Mouse (Mus musculus): ENCODE measurements around the gene Cmpk2.
"Not testable (repeated sequence)": the region's sequence is repeated elsewhere in the genome, so short reads cannot be mapped to it uniquely, and the experiment has no call there.

Gene Cmpk2

DNA sequence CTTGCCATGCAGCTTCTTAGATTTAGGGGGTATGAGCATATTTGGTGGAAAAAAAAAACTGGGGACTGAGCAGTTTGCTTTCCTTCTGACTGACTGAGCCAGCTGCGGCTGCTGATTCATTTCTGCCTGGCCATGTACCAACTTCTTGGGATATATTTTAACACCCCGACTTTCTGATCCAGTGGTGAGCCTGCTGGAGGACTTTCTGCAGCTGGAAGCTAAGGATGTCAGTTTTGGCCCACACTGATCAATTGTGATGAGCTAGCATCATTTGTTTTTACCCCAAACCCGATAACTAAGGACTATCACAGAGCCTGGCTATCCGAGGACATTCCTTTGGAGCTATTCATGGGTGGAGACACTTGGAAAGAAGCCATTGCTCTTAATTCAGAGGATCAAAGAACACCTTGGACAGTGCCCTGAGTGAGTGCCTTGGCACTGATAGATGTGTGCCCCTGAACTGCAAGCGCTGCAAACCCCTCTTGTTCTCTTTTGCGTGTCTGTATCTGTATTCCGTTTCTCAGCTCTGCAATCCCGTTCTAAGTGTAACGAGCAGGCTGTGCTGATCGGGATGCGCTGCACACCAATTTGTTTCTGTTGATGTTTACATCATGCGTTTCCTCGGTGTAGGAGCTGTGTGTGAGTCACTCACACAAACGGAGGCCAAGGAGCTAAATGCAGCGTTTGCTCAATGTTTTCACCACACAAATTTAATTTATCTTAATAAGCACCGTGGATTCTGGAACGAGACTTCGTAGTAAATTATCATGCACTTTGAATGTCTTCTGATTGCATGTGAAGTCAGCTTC, 9.4 kb downstream of the Cmpk2 start:
- no peak for DNase-seq (ENCODE audit: low spot score)

DNA sequence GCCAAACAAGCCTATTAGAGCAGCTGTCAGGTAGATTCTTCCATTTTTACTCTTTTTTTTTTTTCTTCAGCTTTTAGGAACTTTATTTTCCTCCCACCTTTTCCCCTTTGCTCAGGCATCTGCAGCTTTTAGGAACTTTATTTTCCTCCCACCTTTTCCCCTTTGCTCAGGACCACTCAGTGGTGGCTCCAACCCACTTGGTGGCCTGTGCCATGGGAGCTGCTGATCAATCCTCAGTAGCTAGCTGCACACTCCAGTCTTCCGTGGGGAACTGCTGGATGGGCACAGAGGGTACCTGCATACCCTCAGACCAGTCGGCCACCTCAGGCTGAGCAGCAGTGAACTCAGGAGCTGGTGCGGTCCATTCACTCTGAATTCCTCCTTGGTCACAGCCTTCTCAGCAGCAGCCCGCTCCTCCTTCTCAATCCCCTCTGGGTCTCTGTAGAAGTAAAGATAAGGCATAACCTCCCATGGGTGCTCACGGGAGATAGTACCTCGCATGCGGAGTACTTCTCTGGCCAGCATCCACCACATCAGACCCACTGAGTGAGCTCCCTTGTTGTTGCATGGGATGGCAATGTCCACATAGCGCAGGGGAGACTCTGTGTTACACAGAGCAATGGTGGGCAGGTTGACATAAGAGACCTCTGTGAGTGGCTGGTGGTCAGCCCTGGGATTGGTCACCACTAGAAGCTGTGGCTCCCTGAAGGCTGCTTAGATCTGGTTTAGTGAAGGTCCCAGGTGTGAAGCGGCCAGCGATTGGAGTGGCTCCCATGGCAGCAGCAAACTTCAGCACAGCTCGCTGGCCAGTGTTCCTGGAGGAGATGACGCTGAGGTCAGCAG, 17.0 kb downstream of the Cmpk2 start:
- DNase-seq (ENCODE audit: low spot score), result not testable (repeated sequence)

DNA sequence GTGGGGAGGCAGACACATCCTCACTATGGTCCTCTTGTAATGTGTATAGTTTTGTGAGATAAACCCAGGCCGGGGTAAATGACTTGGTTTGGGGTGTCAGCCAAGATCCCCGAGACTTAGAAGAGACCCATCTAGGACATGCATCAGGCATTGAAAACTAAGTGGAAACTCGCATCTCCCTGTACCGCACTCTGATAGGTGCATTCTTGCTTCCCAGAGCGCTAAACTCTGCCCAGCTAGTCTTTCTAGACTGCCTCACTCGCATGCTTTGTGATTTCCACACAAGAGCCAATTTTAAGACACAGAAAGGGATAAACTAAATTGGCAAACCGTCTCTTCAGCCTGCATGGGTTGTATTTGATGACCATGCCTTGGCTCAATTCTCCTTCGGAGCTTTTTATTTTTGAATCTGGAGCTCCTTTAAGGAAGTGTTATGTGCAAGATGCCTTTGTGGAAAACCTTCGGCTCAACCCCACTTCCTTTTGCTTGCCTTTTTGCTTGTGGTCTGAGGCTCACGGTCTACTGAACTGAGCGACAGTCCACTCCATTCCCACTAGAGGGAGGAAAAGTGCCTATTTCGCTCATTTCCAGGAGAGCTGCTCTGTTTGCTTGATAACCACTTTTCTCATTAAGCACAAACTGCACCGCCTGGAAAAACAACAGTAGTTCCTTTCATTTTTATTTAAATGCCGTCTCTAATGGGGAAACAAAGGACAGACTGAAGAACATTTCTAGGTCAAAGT, 19.0 kb downstream of the Cmpk2 start:
- DNase-seq (ENCODE audit: low spot score), result peak; percentile 2

DNA sequence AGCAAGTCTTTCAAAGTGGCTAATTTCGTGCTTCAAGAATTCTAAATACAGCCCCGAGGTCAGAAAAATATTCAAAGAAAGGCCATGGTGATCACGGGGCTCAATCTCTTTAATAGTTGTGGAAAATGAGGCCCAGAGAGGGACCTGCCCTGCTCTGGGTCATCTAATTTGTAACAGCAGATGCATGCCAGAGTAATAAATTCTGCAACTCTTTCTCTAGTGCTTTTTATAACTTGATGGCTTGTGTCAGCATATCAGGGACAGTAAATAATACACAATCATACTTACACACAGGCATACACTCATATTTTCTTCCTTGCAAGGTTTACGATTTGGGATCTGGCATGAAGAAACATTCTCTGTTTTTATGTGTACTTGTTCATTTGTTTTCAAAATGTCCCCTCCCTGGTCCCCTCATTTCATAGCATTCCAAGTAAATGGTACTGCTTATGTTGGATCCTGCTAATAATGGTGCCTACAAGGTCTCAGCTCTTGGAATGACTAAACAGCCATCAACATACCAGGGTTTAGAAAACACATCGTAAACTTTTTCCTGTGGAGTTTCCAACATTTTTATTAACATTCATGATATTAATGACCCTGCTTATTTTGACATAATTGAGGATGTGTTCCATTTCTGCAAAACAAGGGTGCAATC, 19.7 kb downstream of the Cmpk2 start:
- no peak for DNase-seq (ENCODE audit: low spot score)

DNA sequence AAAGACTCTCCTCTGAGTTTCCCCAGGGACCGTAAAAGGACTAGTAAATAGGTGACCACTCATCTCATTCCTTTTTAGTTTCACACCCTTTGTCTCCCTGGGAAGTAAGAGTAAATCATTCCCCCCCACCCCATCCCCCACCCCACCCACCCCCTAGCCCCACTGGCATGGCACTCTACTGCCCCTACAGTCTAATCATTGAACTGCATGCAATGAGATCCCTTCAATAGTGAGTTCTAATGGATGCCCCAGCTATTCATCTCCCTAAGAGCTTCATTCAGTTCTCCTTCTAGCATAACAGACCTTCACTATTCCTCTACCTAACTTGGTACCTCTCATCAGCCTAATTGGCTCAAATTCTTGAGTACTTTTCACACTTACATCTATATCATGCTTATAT, 20.9 kb downstream of the Cmpk2 start:
- DNase-seq (ENCODE audit: low spot score), result no peak

DNA sequence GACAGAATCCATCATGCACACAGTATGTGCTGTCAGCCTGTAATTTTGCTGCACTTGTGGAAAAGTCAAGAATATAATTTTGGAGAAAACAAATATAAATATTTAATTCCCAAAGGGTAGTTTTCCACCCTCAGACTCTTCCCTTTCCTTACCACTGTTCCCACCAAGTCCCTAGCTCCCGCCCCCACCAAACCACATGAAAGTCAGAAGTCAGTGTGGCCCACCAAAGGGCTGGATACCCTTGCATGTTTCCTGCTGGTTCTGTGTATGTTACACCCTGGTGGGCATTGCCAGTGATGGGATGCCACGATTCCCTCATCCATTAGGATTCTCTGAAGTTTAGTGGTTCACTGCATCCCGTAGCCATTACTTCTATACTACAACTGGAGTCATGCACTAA, 32.0 kb downstream of the Cmpk2 start:
- DNase-seq (ENCODE audit: low spot score), result no peak

DNA sequence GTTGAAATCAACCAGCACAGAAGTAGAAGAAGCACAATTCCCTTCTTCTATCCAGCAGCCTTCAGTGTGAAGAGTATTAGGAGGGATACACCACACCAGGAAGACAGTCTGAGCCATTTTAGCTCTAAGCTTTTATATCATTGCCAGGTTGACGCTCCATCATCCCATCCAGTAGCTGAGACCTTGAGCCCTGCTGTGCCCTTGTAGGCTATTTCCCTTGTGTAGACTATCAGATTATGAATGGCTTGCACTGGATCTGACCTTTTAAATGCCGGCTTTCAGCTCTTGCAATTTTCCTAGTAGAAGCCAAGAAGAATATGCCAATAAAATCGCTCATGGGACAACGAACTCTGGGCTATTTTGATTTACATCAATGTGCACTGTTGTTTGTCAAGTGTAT, 42.0 kb downstream of the Cmpk2 start:
- no peak for DNase-seq (ENCODE audit: low spot score)

DNA sequence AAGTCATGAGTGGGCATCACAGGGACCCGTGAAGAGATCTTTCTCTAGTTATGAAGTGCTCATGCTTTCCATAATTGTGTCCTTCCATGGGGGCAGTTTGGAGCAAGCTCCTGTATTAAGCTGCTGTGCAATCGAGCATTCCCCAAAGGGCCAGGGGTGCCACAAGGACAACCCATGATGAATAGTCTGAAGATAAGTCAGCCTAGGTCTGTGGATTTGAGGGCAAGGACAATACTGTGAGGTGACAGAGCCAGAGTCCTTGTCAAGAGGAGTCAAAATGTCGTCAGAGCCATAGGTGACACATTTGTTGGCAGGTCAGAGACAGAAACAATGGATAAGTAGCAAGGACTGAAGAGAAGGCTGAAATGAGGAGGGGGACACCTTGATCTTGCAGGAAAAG, 49.2 kb downstream of the Cmpk2 start:
- DNase-seq (ENCODE audit: low spot score), result no peak

DNA sequence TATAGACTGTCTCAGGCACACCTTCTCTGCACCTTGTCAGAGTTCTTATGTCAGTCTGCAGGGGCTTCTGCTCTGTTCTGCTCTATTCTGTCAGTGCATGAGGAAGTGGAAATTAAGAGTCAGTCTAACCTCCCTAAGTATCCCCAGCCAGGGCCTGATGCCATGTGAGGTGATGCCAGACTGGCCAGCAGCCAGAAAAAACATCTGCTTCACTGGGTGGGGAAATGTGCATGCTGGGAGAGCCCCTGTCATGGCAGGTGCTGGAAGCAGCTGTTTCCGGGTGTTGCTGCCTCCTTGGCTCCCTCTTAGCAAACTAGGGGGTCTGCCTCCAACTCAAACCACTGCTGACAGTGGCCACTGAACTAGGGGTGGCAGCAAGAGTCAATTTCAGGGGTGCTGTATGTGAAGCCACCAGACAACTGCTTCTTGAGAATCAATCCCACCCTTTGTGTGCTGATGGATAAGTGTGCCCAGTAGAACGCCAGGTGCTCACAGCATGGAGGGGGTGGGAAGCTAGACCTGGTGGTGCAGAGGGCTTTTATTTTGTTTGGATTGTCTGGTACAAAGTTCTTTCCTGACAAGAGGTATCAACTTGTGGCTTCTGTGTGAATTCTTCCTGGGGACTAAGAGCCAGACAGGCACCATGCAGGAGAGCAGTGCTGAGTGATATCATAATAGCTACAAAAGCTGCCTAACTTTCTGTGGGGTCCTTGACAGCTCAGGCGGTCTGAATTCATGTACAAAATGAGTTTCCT, 56.1 kb downstream of the Cmpk2 start:
- DNase-seq (ENCODE audit: low spot score), result no peak

DNA sequence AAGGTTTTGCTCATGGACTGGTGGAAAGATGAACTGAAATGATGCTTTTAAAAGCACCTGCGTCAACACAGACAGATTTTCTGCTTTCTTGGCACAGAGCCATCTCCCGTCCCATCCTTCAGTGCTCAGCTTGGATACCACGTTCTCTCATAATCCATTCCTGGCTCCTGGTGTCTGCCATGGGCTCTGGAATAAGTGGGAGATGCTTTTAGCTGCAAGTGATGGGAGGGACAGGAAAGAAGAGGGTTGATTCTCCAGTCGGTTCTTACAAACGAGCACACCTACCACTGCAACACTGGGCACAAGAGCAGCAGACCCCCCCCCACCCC, 56.7 kb downstream of the Cmpk2 start:
- DNase-seq (ENCODE audit: low spot score), result no peak

Measured in yolk sac, embryonic 10.5 days (tissue).